Mouse (Mus musculus): Measurements from ENCODE around the gene Nt5dc3.

The Nt5dc3 gene

DNA sequence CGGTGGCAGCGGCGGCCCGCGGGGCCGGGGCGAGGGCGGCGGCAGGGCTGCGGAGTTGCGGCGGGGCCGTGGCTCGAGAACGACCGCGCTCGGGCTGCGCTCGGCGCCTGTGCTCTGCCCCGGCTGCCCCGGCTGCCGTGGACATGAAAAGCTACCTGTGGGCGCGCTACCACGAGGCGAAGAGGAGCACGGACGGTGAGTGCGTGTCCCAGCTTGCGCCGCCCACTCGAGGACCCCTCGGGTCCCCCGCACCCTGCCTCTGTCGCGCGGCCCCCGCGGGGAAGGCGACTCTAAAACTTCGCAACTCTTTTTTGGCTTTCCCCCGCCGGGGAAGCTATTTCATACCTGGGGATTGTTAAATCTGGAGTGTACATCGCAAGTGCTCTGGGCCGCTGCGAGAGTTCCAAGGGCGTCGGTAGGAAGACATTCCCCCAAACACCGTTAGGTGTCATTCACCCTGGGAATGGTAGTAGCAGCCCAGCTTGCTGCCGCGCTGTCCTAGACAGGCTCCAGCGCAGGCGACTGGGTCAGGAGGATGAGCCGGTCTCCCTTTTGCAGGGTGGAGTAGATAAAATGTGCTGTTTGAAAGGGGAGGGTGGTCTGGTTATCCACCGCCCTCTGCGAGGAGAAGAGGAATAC lies 431 bp downstream of the Nt5dc3 start:
- DNase-seq (ENCODE audit: low spot score in 2 of 2) = no peak

- no peak for DNase-seq (ENCODE audit: low spot score in 2 of 2)
Measured at GRCm38 (mm10) chr10:86779816-86780500, 1.2 kb downstream of the Nt5dc3 start.

DNA sequence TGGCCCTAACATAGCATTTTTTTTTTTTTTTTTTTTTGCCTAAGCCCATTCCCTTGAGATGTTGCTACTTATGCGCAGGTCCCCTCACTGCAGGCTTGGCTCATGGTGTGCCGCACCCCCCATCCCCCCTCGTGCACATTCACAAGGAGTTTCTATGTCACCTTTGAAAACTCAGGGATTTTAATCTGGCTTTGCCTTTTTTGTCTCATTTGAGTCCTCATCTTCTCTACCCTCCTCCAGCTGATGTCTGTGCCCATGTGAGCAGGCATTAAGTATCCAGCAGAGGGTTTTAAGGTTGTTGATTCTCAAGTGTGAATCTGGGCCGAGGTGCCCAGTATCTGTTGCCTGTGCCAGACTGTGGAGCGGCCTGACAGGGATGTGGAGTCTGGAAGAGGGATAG lies 2.8 kb downstream of the Nt5dc3 start:
- DNase-seq (ENCODE audit: low spot score in 2 of 2) = no peak

DNA sequence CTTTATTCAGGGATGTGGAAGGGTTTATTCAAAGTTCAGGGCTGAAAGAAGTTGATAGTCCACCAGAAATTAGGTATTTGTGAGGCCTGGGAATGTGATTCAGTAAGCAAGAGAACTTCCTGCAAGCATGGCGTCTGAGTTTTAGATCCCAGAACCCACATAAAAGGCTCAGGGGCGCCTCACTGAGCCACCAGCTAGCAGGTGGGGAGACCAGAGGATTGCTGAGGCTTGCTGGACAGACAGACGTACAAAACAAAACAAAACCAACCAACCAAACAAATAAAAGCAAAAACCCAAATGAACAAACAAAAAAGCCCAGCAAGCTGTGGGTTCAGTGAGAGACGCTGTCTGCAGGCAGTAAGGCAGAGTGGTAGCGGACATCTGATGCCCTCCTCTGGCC lies 3.9 kb downstream of the Nt5dc3 start:
- no peak for DNase-seq (ENCODE audit: low spot score in 2 of 2)

- DNase-seq (ENCODE audit: low spot score in 2 of 2) = no peak
Measured at GRCm38 (mm10) chr10:86783561-86783960, 4.8 kb downstream of the Nt5dc3 start.

DNA sequence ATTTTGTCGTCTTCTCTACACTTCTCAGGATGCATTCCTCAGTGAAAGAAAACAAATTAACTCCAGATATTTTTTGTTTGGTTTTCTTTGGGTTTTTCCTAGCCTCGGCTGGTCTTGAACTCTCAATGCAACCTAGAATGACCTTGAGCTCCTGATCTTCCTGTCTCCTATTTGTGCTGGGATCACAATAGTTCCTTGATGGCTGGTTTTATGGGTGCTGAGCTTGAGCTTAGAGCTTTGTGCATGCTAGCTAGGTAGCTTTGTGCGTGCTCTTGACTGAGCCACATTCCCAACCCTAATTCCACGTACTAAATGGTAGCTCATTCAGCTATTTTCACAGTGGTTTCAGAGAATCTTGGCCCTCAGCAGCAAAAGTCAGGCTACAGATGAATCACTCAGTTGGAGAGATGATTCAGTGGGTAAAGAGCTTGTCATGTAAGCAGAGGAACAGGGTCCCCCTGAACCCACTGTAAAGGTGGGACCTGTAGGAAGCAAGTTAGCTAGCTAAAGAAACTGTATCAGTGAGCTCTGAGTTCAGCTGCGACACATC lies 5.4 kb downstream of the Nt5dc3 start:
- no peak for DNase-seq (ENCODE audit: low spot score in 2 of 2)

- no peak for DNase-seq (ENCODE audit: low spot score in 2 of 2)
Measured at GRCm38 (mm10) chr10:86785396-86785795, 6.6 kb downstream of the Nt5dc3 start.

DNA sequence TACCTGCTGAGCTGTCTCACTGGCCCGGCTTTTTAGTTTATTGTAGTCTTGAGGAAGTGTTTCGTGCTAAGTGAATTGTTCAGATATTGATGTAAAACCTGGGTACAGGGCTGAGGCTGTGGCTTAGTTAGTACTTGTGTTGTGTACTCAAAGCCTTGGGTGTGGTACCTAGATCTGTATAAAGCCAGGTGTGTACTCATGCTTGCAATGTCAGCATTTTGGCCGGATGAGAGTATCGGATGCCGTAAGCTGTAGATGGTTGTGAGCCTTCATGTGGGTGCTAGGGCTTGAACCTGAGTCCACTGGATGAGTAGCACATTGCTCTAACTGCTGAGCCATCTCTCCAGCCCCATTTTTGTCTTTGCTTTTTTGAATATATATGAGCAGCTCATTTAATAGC lies 7.3 kb downstream of the Nt5dc3 start:
- no peak for DNase-seq (ENCODE audit: low spot score in 2 of 2)

- DNase-seq (ENCODE audit: low spot score in 2 of 2) = no peak
Measured at GRCm38 (mm10) chr10:86788193-86788592, 9.4 kb downstream of the Nt5dc3 start.

GRCm38 (mm10) chr10:86789146-86789672 lies 10.4 kb downstream of the Nt5dc3 start:
- DNase-seq (ENCODE audit: low spot score in 2 of 2) = no peak

DNA sequence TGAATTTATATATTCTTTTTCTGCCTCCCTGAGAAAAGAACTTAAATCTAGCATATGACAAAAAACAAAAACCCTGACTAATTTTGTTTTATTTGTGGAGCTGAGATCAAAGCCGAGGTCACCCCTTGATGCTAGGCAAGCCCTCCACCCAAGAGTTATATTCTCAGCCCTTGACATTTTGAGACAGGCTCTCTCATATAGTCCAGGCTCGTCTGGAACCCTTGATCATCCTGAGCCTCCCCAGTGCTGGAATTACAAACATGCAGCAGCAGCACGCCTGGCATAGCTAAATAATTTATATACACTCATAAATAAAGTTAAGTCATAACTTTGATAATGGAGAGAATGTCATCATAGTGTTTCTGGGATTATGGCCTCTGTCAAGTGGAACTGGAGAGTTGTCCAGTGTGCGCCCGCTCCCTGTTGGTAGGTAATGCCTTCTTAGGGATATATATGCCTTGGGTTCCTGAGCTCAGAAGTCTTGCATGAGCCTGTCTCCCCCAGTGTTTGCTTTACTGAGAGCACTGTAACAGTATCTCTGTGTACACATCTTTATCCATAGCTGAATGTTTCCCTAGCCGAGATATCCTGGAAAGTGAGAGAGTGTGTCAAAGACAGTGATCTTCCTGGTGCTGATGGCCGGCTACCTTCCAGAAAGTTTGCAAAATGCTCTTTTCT lies 12.8 kb downstream of the Nt5dc3 start:
- no peak for DNase-seq (ENCODE audit: low spot score in 2 of 2)

DNA sequence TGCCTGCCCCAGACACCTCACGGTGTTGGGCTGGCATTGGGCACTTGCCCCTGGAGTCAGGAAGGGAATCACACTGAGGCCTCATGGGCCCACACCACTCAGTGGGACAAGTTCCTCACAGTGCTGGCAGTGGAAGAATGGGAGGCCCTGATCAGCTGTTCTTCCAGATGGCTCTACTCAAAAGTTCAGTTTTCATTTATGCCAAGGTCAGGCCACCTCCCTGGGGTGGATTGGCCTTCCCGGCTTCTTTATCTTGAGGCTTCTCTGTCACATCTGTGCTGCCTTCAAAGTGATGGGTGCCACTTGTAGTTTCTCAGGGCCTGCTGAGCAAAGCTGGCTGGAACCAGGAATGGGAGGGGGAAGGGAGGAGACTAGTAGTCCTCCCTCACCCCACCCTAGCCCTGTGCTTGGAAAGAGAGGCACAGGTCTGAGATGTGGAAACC lies 14.7 kb downstream of the Nt5dc3 start:
- DNase-seq (ENCODE audit: low spot score in 2 of 2) = no peak

GRCm38 (mm10) chr10:86794196-86794595 lies 15.4 kb downstream of the Nt5dc3 start:
- no peak for DNase-seq (ENCODE audit: low spot score in 2 of 2)

DNA sequence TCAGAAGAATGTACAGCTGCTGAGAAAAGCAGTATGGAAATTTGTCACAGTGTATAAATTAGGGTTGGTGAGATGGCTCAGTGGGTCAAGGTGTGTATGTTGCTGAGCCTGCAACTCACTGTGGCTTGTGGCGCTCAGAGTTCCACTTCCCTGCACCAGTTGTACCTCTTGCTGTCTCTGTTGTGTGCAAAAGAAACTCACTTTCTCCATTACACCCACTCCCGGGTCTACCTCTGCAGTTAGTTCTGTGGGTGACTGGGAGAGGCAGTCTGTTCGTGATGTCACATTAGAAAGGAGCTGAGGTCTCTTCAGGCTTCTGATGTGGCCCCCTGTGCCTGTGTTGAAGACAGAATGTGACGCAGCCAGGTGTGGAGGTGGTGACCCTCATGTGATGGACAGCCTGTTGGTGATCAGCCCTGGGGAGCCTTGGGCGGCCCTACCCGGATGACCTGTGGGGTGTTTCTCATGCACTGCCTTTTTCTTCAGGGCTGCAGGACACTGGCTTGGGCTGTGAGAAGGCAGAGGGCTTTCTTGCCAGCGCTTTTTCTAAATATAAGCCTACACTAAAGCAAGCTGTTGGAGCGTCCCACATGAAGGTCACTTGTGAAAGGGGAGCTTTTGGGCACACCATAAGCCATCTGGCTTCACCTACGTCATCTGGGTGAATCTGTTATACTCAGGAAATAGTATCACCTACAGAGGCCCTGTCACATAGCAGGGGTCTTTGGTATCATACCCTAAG lies 16.2 kb downstream of the Nt5dc3 start:
- DNase-seq (ENCODE audit: low spot score in 2 of 2) = no peak

GRCm38 (mm10) chr10:86796073-86796741 lies 17.4 kb downstream of the Nt5dc3 start:
- DNase-seq (ENCODE audit: low spot score in 2 of 2) = no peak

- no peak for DNase-seq (ENCODE audit: low spot score in 2 of 2)
Measured at GRCm38 (mm10) chr10:86807362-86807761, 28.6 kb downstream of the Nt5dc3 start.

- DNase-seq (ENCODE audit: low spot score in 2 of 2) = no peak
Measured at GRCm38 (mm10) chr10:86808013-86808758, 29.4 kb downstream of the Nt5dc3 start.

- DNase-seq (ENCODE audit: low spot score in 2 of 2) = no peak
Measured at GRCm38 (mm10) chr10:86810000-86810399, 31.2 kb downstream of the Nt5dc3 start.

DNA sequence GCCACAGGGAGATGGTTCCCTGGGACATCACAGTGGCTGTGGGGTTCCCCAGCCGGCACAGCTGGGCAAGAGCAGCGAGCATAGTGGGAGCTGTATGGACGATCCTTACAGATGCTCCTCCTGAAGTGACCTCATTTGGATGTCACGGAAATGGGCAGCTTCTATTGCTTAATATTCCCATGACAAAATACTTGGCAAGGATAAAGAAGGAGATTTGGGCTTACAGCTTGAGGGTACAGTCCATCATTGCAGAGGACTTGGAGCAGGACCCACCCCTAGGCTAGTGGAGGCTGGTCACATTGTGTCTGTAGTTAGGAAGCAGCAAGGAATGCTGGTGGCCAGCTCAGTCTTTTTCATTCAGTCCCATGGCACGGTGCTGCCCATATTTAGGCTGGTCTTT lies 31.8 kb downstream of the Nt5dc3 start:
- DNase-seq (ENCODE audit: low spot score in 2 of 2) = no peak

Measured in frontal cortex, postnatal 14 days (tissue).